7 mouse cellular contexts compared by ENCODE assay signal in genomic region chr12:105784196-105784999, GRCm38 (mm10). TPM values are rescaled to one million over a fixed set of nuclear protein-coding genes. Genes with fewer than 3 reads are reported as not detected.
DNase-seq lines count a peak whose midpoint lies in the region; ATAC-seq lines count a peak whose summit lies in the region.

Papola (plus strand) TSS chr12:105784694.

- peak; percentile 94 for DNase-seq in adrenal gland, postnatal 14 days
- DNase-seq in embryonic facial prominence, embryonic 11.5 days (ENCODE audit: low spot score) = peak; percentile 92
- DNase-seq in kidney, adult 11 months = peak; percentile 90
- DNase-seq in limb, embryonic 10.5 days (ENCODE audit: low spot score) = peak; percentile 93
- peak; percentile 78 for DNase-seq in spleen, adult 12 weeks (ENCODE audit: low spot score)

- peak within 1 kb of the TSS; percentile 94 for H3K9ac ChIP-seq in embryonic facial prominence, embryonic 11.5 days (replicated peaks; ENCODE audit: low read length)
- peak within 1 kb of the TSS; percentile 87 for H3K9ac ChIP-seq in midbrain, embryonic 13.5 days (replicated peaks)

- ATAC-seq in embryonic facial prominence, embryonic 11.5 days (replicated peaks; ENCODE audit: insufficient number of reproducible peaks, low FRiP score, low TSS enrichment, low read depth) = peak; percentile 96
- peak; percentile 85 for ATAC-seq in granulocyte monocyte progenitor cell, adult 5-6 weeks (replicated peaks; ENCODE audit: poor library complexity, severe bottlenecking)
- peak; percentile 97 for ATAC-seq in midbrain, embryonic 13.5 days

- peak within 1 kb of the TSS; percentile 62 for H3K4me2 ChIP-seq in embryonic facial prominence, embryonic 11.5 days (ENCODE audit: low read depth, low read length)
- peak within 1 kb of the TSS; percentile 72 for H3K4me2 ChIP-seq in midbrain, embryonic 13.5 days (replicated peaks)

- no peaks in the 10 kb centered on the region for H3K36me3 ChIP-seq in embryonic facial prominence, embryonic 11.5 days (replicated peaks; ENCODE audit: control insufficient read depth, insufficient read depth, low read depth, low read length)
- peaks cover 26% of the 10 kb centered on the region for H3K36me3 ChIP-seq in limb, embryonic 10.5 days
- no peaks in the 10 kb centered on the region for H3K36me3 ChIP-seq in midbrain, embryonic 13.5 days

- WGBS in embryonic facial prominence, embryonic 11.5 days = under 1% methylated on average over 71 of the region's 85 CpGs
- under 1% methylated on average over 78 of the region's 85 CpGs for WGBS in limb, embryonic 10.5 days
- under 1% methylated on average over 64 of the region's 85 CpGs for WGBS in midbrain, embryonic 13.5 days

- no peaks in the 10 kb centered on the region for H3K27me3 ChIP-seq in embryonic facial prominence, embryonic 11.5 days (ENCODE audit: control insufficient read depth, insufficient read depth, low read length)
- H3K27me3 ChIP-seq in limb, embryonic 10.5 days (ENCODE audit: low read depth, poor library complexity, severe bottlenecking) = no peaks in the 10 kb centered on the region
- H3K27me3 ChIP-seq in midbrain, embryonic 13.5 days = no peaks in the 10 kb centered on the region

- peak within 1 kb of the TSS; percentile 95 for H3K4me3 ChIP-seq in embryonic facial prominence, embryonic 11.5 days (ENCODE audit: low read depth, low read length)
- H3K4me3 ChIP-seq in limb, embryonic 10.5 days = peak within 1 kb of the TSS; percentile 92
- peak within 1 kb of the TSS; percentile 80 for H3K4me3 ChIP-seq in midbrain, embryonic 13.5 days (replicated peaks)

- H3K27ac ChIP-seq in embryonic facial prominence, embryonic 11.5 days (replicated peaks; ENCODE audit: low read depth, low read length) = peak within 1 kb of the TSS; percentile 97
- peak within 1 kb of the TSS; percentile 99 for H3K27ac ChIP-seq in limb, embryonic 10.5 days
- H3K27ac ChIP-seq in midbrain, embryonic 13.5 days = peak within 1 kb of the TSS; percentile 92

- H3K4me1 ChIP-seq in embryonic facial prominence, embryonic 11.5 days (ENCODE audit: control insufficient read depth, insufficient read depth, low read length) = no peaks in the 10 kb centered on the region
- peaks cover 16% of the 10 kb centered on the region for H3K4me1 ChIP-seq in limb, embryonic 10.5 days
- peaks cover 20% of the 10 kb centered on the region for H3K4me1 ChIP-seq in midbrain, embryonic 13.5 days (replicated peaks)

- H3K9me3 ChIP-seq in embryonic facial prominence, embryonic 11.5 days (replicated peaks; ENCODE audit: control insufficient read depth, low read length) = no peaks in the 10 kb centered on the region
- H3K9me3 ChIP-seq in limb, embryonic 10.5 days (replicated peaks) = no peaks in the 10 kb centered on the region
- no peaks in the 10 kb centered on the region for H3K9me3 ChIP-seq in midbrain, embryonic 13.5 days

RNA-seq across cellular contexts. Expression of gene Papola, which starts in this region (rescaled TPM):
- total RNA-seq in adrenal gland, postnatal 14 days (2021) = 188 and 189 TPM in 2 replicates
- polyA plus RNA-seq in embryonic facial prominence, embryonic 11.5 days (2014; fragmentation: Nextera tagmentation; extraction: Ambion mirVana) = 245 and 292 TPM in 2 replicates
- 143 and 209 TPM in 2 replicates for total RNA-seq in granulocyte monocyte progenitor cell, adult 5-6 weeks (2014; fragmentation: Nextera tagmentation)
- 111 and 138 TPM in 2 replicates for total RNA-seq in granulocyte monocyte progenitor cell, adult 5-6 weeks (2017)
- polyA plus RNA-seq in limb, embryonic 10.5 days (2016; fragmentation: Nextera tagmentation; extraction: Ambion mirVana) = 281 and 297 TPM in 2 replicates
- 212 and 217 TPM in 2 replicates for polyA plus RNA-seq in midbrain, embryonic 13.5 days (2015; fragmentation: Nextera tagmentation; extraction: Ambion mirVana)

Comparison
In these comparisons a context has a peak if more than half of its experiments do, and no peak if none do; other contexts are left out.
1. Peak in every context shown above with its lines: DNase-seq, ATAC-seq, H3K4me3 ChIP-seq and H3K27ac ChIP-seq.